Comparison of ENCODE assay signal across 26 mouse cellular contexts in genomic region chr19:40992096-40992495, GRCm38 (mm10). TPM values are rescaled to one million over a fixed set of nuclear protein-coding genes. Genes with fewer than 3 reads are reported as not detected.
DNase-seq lines count a peak whose midpoint lies in the region; ATAC-seq and TF ChIP-seq lines count a peak whose summit lies in the region.
"Had no signal": no experiment of that assay in that cellular context is flagged by ENCODE, and none has a peak within 500 bp of the region (broad histone marks: within the 10 kb centered on the region; RNA-seq: fewer than 3 reads in every experiment).

No protein-coding gene starts in this region.

- peak overlapping the region; percentile 71; the same call in 1 of the 2 replicates for H3K27ac ChIP-seq in layer of hippocampus, adult 2 months
- no peak overlapping the region for H3K27ac ChIP-seq in bone marrow, adult 2 months (ENCODE audit: control insufficient read depth, insufficient read depth, low read depth, low read length, poor library complexity)
- H3K27ac ChIP-seq in intestine, postnatal 0 days (ENCODE audit: low read depth, low read length): no peak overlapping the region
- H3K27ac ChIP-seq: embryonic facial prominence, embryonic 10.5 days; forebrain, embryonic 12.5 days; limb, embryonic 13.5 days; midbrain, embryonic 15.5 days had no signal

- no peaks in the 10 kb centered on the region for H3K36me3 ChIP-seq in intestine, postnatal 0 days (ENCODE audit: control insufficient read depth, insufficient read depth)
- H3K36me3 ChIP-seq: embryonic facial prominence, embryonic 10.5 days; forebrain, embryonic 12.5 days; G1E; limb, embryonic 13.5 days; midbrain, embryonic 15.5 days had no signal

- no peak overlapping the region; the same call in 1 of the 2 replicates for H3K4me3 ChIP-seq in layer of hippocampus, adult 2 months
- H3K4me3 ChIP-seq in bone marrow, adult 2 months (replicated peaks; ENCODE audit: control insufficient read depth, low read depth, low read length): peak overlapping the region; percentile 9
- H3K4me3 ChIP-seq in intestine, postnatal 0 days (ENCODE audit: low read depth, low read length): peak overlapping the region; percentile 39
- H3K4me3 ChIP-seq: embryonic facial prominence, embryonic 10.5 days; forebrain, embryonic 12.5 days; limb, embryonic 13.5 days; megakaryocyte, embryonic 14.5 days; midbrain, embryonic 15.5 days; myocyte had no signal

- TF ChIP-seq POLR2A in bone marrow, adult 2 months (IDR thresholded peaks at IDR 0.05; ENCODE audit: borderline replicate concordance, control insufficient read depth, low read depth, low read length): no peak

- H3K27me3 ChIP-seq in intestine, postnatal 0 days (replicated peaks; ENCODE audit: control insufficient read depth, insufficient read depth, low read length): no peaks in the 10 kb centered on the region
- H3K27me3 ChIP-seq: limb, embryonic 13.5 days; midbrain, embryonic 15.5 days had no signal

- no peak for ATAC-seq in intestine, postnatal 0 days
- ATAC-seq: CD4-positive, CD25-positive, alpha-beta regulatory T cell, adult 4 months; hindbrain, embryonic 16.5 days; midbrain, embryonic 15.5 days had no signal

- peaks cover 1% of the 10 kb centered on the region; the same call in 1 of the 2 replicates for H3K4me1 ChIP-seq in bone marrow, adult 2 months (ENCODE audit: control insufficient read depth, insufficient read depth, low read length)
- H3K4me1 ChIP-seq in intestine, postnatal 0 days (replicated peaks; ENCODE audit: control insufficient read depth, insufficient read depth, low read length): peaks cover 4% of the 10 kb centered on the region; the same call in 1 of the 2 replicates
- H3K4me1 ChIP-seq: megakaryocyte, embryonic 14.5 days; midbrain, embryonic 15.5 days had no signal

- 77% methylated on average over 11 of the region's 11 CpGs for WGBS in bone marrow, adult 2 months
- WGBS in intestine, postnatal 0 days: 37% methylated on average over 11 of the region's 11 CpGs

- H3K4me2 ChIP-seq in intestine, postnatal 0 days (replicated peaks; ENCODE audit: low read depth): peak overlapping the region; percentile 68
- H3K4me2 ChIP-seq: forebrain, embryonic 12.5 days; limb, embryonic 13.5 days; midbrain, embryonic 15.5 days had no signal

- H3K9me3 ChIP-seq in intestine, postnatal 0 days (ENCODE audit: control insufficient read depth): no peaks in the 10 kb centered on the region
- H3K9me3 ChIP-seq: embryonic facial prominence, embryonic 10.5 days; forebrain, embryonic 12.5 days; G1E; limb, embryonic 13.5 days; megakaryocyte, embryonic 14.5 days; midbrain, embryonic 15.5 days had no signal

- no peak for TF ChIP-seq CTCF in layer of hippocampus, adult 2 months (conservative IDR thresholded peaks at IDR 0.05)
- TF ChIP-seq CTCF in bone marrow, adult 2 months (IDR thresholded peaks at IDR 0.05; ENCODE audit: control insufficient read depth, insufficient read depth, low read length): no peak
- no peak for TF ChIP-seq CTCF in intestine, postnatal 0 days (IDR thresholded peaks at IDR 0.05; ENCODE audit: low read depth)

- intact Hi-C loops in heart, postnatal 10 days (cut with DNase I): no loop called here

- peak; percentile 64 for DNase-seq in heart, adult 11 months
- no peak for DNase-seq in heart, postnatal 10 days
- DNase-seq in layer of hippocampus, adult 2 months (ENCODE audit: low spot score in 2 of 2): no peak
- DNase-seq in layer of hippocampus, adult 9-11 months: no peak
- no peak for DNase-seq in right cerebral cortex, postnatal 14 days
- DNase-seq in lung, postnatal 4 days: no peak
- DNase-seq: adrenal gland, postnatal 25 days; cerebellum, adult 2 months; gastrocnemius, adult 2 months; heart, postnatal 4 days; kidney, postnatal 10 days; lung, postnatal 10 days; thymus, postnatal 36 days had no signal

- no peak overlapping the region for H3K9ac ChIP-seq in intestine, postnatal 0 days (ENCODE audit: low read depth, low read length)
- H3K9ac ChIP-seq: forebrain, embryonic 12.5 days; limb, embryonic 13.5 days; midbrain, embryonic 15.5 days had no signal

RNA-seq across cellular contexts. Expression of gene Blnk, which starts 2.2 kb away (rescaled TPM):
- under 1 TPM; 0.77 to 0.82 TPM for total RNA-seq in heart, postnatal 10 days (2021)
- 1 to 10 TPM; 6.0 to 6.7 TPM for total RNA-seq in layer of hippocampus, adult 2 months (2021)
- polyA plus RNA-seq in bone marrow, adult 2 months (2011; ENCODE audit: insufficient read depth, insufficient read length, low replicate concordance, missing spikeins): 15.9 and 32.9 TPM in 2 replicates
- 21.2 and 23.8 TPM in 2 replicates for polyA plus RNA-seq in intestine, postnatal 0 days (2015; fragmentation: Nextera tagmentation; extraction: Ambion mirVana)

RNA-seq across cellular contexts. Expression of gene Dntt, which starts 37.0 kb away (rescaled TPM):
- under 1 TPM; 0.47 to 0.50 TPM for total RNA-seq in heart, postnatal 10 days (2021)
- total RNA-seq in layer of hippocampus, adult 2 months (2021): not detected
- polyA plus RNA-seq in bone marrow, adult 2 months (2011; ENCODE audit: insufficient read depth, insufficient read length, low replicate concordance, missing spikeins): 5.5 and 9.1 TPM in 2 replicates
- not detected in 2 replicates for polyA plus RNA-seq in intestine, postnatal 0 days (2015; fragmentation: Nextera tagmentation; extraction: Ambion mirVana)
- total RNA-seq: adrenal gland, postnatal 25 days; G1E; gastrocnemius, adult 2 months; heart, postnatal 4 days had no signal
- polyA plus RNA-seq: cerebellum, adult 2 months; embryonic facial prominence, embryonic 10.5 days; forebrain, embryonic 12.5 days; G1E; heart, embryonic 14.5 days; limb, embryonic 13.5 days; liver, embryonic 16.5 days had no signal
